Mouse (Mus musculus): ENCODE measurements around the gene Epas1. TPM values are rescaled to one million over a fixed set of nuclear protein-coding genes. Genes with fewer than 3 reads are reported as not detected.

The Epas1 gene
- polyA plus RNA-seq, 2 experiments, result 8.3 to 11.4 TPM

- Histone ChIP-seq H3K4me1 (ENCODE audit: control insufficient read depth, insufficient read depth, low read length) (peaks cover 4% of the 10 kb centered on the region; the same call in 1 of the 2 replicates), H3K27ac (replicated peaks; ENCODE audit: low read depth, low read length) (no peak overlapping the region), H3K4me2 (replicated peaks; ENCODE audit: low read depth, low read length, severe bottlenecking) (no peak overlapping the region), H3K9me3 (ENCODE audit: control insufficient read depth, low read length) (no peaks in the 10 kb centered on the region), H3K4me3 (replicated peaks; ENCODE audit: low read length) (no peak overlapping the region), H3K27me3 (ENCODE audit: control insufficient read depth, insufficient read depth, low read length) (no peaks in the 10 kb centered on the region), H3K36me3 (ENCODE audit: control insufficient read depth, insufficient read depth, low read length) (no peaks in the 10 kb centered on the region), H3K9ac (ENCODE audit: low read depth, low read length, severe bottlenecking) (no peak overlapping the region)
- WGBS, result 88% methylated on average over 5 of the region's 5 CpGs
- no peak for TF ChIP-seq POLR2A (IDR thresholded peaks at IDR 0.05; ENCODE audit: borderline replicate concordance, extremely low read depth, insufficient read depth, insufficient read length)
- ATAC-seq (ENCODE audit: low FRiP score, low read depth) (no peak), DNase-seq (ENCODE audit: low spot score) (no peak)
These were observed 50.2 kb downstream of the Epas1 start for GRCm38 (mm10) chr17:86803653-86804052.

- 0 out of 2 replicates have a peak, but pooled peaks have one; percentile 30 for ATAC-seq (ENCODE audit: low FRiP score, low read depth)
These were observed 58.5 kb downstream of the Epas1 start for GRCm38 (mm10) chr17:86812029-86812428.

GRCm38 (mm10) chr17:86814320-86814719 lies 60.8 kb downstream of the Epas1 start:
- Histone ChIP-seq H3K4me1 (ENCODE audit: control insufficient read depth, insufficient read depth, low read length) (0 out of 2 replicates have a peak, but pooled peaks cover 3% of the 10 kb centered on the region), H3K9me3 (ENCODE audit: control insufficient read depth, low read length) (no peaks in the 10 kb centered on the region), H3K4me2 (replicated peaks; ENCODE audit: low read depth, low read length, severe bottlenecking) (no peak overlapping the region), H3K4me3 (replicated peaks; ENCODE audit: low read length) (no peak overlapping the region), H3K27ac (replicated peaks; ENCODE audit: low read depth, low read length) (no peak overlapping the region), H3K27me3 (ENCODE audit: control insufficient read depth, insufficient read depth, low read length) (no peaks in the 10 kb centered on the region), H3K9ac (ENCODE audit: low read depth, low read length, severe bottlenecking) (no peak overlapping the region), H3K36me3 (ENCODE audit: control insufficient read depth, insufficient read depth, low read length) (no peaks in the 10 kb centered on the region)
- no peak for TF ChIP-seq POLR2A (IDR thresholded peaks at IDR 0.05; ENCODE audit: borderline replicate concordance, extremely low read depth, insufficient read depth, insufficient read length)
- DNase-seq (ENCODE audit: low spot score) (no peak), ATAC-seq (ENCODE audit: low FRiP score, low read depth) (no peak)
- 36% methylated on average over 1 of the region's 1 CpGs for WGBS

More at GRCm38 (mm10) chr17:86812029-86812428, 58.5 kb downstream of the Epas1 start:
- H3K36me3 ChIP-seq (ENCODE audit: control insufficient read depth, insufficient read depth, low read length), result no peaks in the 10 kb centered on the region
- H3K27me3 ChIP-seq (ENCODE audit: control insufficient read depth, insufficient read depth, low read length), result no peaks in the 10 kb centered on the region
- H3K4me2 ChIP-seq (replicated peaks; ENCODE audit: low read depth, low read length, severe bottlenecking), result no peak overlapping the region
- 3% methylated on average over 4 of the region's 4 CpGs for WGBS
- no peaks in the 10 kb centered on the region for H3K9me3 ChIP-seq (ENCODE audit: control insufficient read depth, low read length)
- 0 out of 2 replicates have a peak, but pooled peaks cover 3% of the 10 kb centered on the region for H3K4me1 ChIP-seq (ENCODE audit: control insufficient read depth, insufficient read depth, low read length)
- DNase-seq (ENCODE audit: low spot score), result peak; percentile 79
- no peak overlapping the region for H3K4me3 ChIP-seq (replicated peaks; ENCODE audit: low read length)
- H3K27ac ChIP-seq (replicated peaks; ENCODE audit: low read depth, low read length), result no peak overlapping the region
- H3K9ac ChIP-seq (ENCODE audit: low read depth, low read length, severe bottlenecking), result peak overlapping the region; percentile 17; the same call in 1 of the 2 replicates
- no peak for TF ChIP-seq POLR2A (IDR thresholded peaks at IDR 0.05; ENCODE audit: borderline replicate concordance, extremely low read depth, insufficient read depth, insufficient read length)

DNA sequence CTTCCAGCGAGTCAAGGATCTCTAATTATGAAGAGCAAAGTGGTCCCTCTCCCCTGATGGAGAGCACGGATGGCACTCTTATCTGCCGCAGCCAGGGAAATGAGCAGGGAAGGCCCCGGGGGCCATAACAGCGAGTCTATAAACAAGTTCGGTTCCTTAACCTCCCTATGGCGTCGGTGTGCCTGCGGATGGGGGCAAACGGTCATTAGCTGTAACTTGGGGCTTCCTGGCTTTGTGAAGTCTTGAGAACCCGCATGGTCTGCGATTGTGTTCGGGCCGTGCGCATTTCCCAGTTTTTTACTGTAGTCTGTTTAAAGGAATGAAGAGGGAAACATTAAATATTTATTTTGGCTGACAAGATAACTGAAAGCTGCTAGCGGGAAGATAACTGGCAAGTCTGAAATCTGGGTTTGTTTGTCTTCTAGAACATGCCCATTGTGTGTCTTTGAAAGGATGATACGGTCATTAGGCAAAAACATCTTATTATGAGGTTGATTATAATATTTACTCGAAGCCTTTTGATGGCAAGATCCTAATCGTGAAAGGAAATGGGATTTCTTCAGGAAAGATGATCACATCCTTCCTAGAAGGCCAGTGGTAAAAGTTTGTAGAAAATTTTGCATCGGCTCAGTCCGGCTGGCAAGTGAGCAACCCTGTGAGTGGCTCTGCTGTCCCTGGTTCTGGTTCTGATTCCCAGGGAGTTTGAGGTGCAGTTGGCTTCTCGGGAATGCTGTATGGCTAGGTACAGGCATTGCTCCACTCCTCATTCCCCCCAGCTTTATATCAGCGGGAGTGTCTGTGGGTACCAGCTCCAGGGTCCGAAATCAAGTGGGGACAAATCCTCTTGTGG lies 61.7 kb downstream of the Epas1 start:
- Histone ChIP-seq H3K27me3 (ENCODE audit: control insufficient read depth, insufficient read depth, low read length) (no peaks in the 10 kb centered on the region), H3K4me2 (replicated peaks; ENCODE audit: low read depth, low read length, severe bottlenecking) (no peak overlapping the region), H3K9me3 (ENCODE audit: control insufficient read depth, low read length) (no peaks in the 10 kb centered on the region), H3K27ac (replicated peaks; ENCODE audit: low read depth, low read length) (no peak overlapping the region), H3K36me3 (ENCODE audit: control insufficient read depth, insufficient read depth, low read length) (no peaks in the 10 kb centered on the region), H3K9ac (ENCODE audit: low read depth, low read length, severe bottlenecking) (no peak overlapping the region), H3K4me3 (replicated peaks; ENCODE audit: low read length) (no peak overlapping the region), H3K4me1 (ENCODE audit: control insufficient read depth, insufficient read depth, low read length) (0 out of 2 replicates have a peak, but pooled peaks cover 3% of the 10 kb centered on the region)
- no peak for TF ChIP-seq POLR2A (IDR thresholded peaks at IDR 0.05; ENCODE audit: borderline replicate concordance, extremely low read depth, insufficient read depth, insufficient read length)
- ATAC-seq (ENCODE audit: low FRiP score, low read depth) (no peak), DNase-seq (ENCODE audit: low spot score) (no peak)
- WGBS, result 63% methylated on average over 24 of the region's 24 CpGs

GRCm38 (mm10) chr17:86822017-86822737 lies 68.7 kb downstream of the Epas1 start:
- Histone ChIP-seq H3K36me3 (ENCODE audit: control insufficient read depth, insufficient read depth, low read length) (no peaks in the 10 kb centered on the region), H3K9ac (ENCODE audit: low read depth, low read length, severe bottlenecking) (no peak overlapping the region), H3K4me1 (ENCODE audit: control insufficient read depth, insufficient read depth, low read length) (no peaks in the 10 kb centered on the region), H3K4me2 (replicated peaks; ENCODE audit: low read depth, low read length, severe bottlenecking) (no peak overlapping the region), H3K27me3 (ENCODE audit: control insufficient read depth, insufficient read depth, low read length) (no peaks in the 10 kb centered on the region), H3K4me3 (replicated peaks; ENCODE audit: low read length) (no peak overlapping the region), H3K9me3 (ENCODE audit: control insufficient read depth, low read length) (no peaks in the 10 kb centered on the region), H3K27ac (replicated peaks; ENCODE audit: low read depth, low read length) (no peak overlapping the region)
- WGBS, result 92% methylated on average over 8 of the region's 8 CpGs
- TF ChIP-seq POLR2A (IDR thresholded peaks at IDR 0.05; ENCODE audit: borderline replicate concordance, extremely low read depth, insufficient read depth, insufficient read length), result no peak
- no peak for DNase-seq (ENCODE audit: low spot score)
- ATAC-seq (ENCODE audit: low FRiP score, low read depth), result no peak

All from limb, embryonic 14.5 days (tissue).